Mouse (Mus musculus): ENCODE results near the gene Olfr1022. TPM values are rescaled to one million over a fixed set of nuclear protein-coding genes. Genes with fewer than 3 reads are reported as not detected.

Olfr1022 gene
- total RNA-seq (2014; rRNA removed): not detected in 2 replicates
- polyA plus RNA-seq (2015; fragmentation: Nextera tagmentation; extraction: Ambion mirVana): not detected in 2 replicates

DNA sequence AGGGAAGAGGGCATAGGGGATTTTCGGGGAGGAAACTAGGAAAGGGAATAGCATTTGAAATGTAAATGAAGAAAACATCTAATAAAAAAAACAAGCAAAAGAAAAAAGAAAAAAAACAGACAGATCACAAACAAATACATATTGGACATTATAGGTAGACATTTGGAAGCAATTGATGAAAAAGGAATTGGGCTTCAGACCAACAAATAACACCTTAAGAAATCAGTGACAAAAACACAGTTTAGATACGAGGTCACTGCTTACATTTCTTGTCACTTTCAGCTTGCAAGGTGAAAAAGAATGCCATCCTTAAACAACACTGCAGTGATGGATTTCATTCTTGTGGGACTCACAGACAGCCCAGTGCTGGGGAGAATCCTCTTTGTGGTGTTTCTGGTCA lies at the start of gene Olfr1022:
TSS of gene Olfr1022 (plus strand) at position 301 of the 400 bp plus-strand sequence.
- DNase-seq: no peak
- no peak within 1 kb of the TSS for H3K4me2 ChIP-seq (ENCODE audit: low read depth)
- H3K27ac ChIP-seq (ENCODE audit: low read depth, low read length): no peak within 1 kb of the TSS
- H3K4me3 ChIP-seq (ENCODE audit: low read depth, low read length): no peak within 1 kb of the TSS
- TF ChIP-seq CTCF (IDR thresholded peaks at IDR 0.05; ENCODE audit: low read depth): no peak
- H3K9ac ChIP-seq: no peak within 1 kb of the TSS
- no peaks in the 10 kb centered on the region for H3K36me3 ChIP-seq (ENCODE audit: insufficient read depth)
- H3K9me3 ChIP-seq (ENCODE audit: low read length): no peaks in the 10 kb centered on the region
- no peak for ATAC-seq
- no peaks in the 10 kb centered on the region for H3K4me1 ChIP-seq (ENCODE audit: insufficient read depth)
- WGBS: 61% methylated on average over 2 of the region's 2 CpGs
- H3K27me3 ChIP-seq (ENCODE audit: insufficient read depth, low read length): no peaks in the 10 kb centered on the region

DNA sequence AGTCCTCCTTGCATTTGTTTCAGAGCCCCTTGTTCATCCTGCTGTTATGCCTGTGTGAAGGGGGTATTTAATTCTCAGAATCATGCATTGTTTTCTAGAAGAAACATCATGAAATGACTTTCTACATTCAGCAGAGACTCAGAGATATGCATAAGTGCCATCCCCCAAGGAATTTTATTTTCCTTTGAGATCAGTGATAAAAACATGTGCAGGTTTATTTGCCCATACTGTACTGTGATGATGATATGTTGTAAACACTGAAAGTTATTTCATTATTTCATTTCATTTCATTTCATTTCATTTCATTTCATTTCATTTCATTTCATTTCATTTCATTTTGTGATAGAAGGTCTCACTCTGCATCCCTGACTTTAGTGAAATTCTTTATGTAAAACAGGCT lies 23.0 kb upstream of the Olfr1022 start, which contains the start of gene Olfr1019:
TSS of gene Olfr1019 (minus strand) at position 101 of the 400 bp plus-strand sequence.
- Histone ChIP-seq H3K36me3 (ENCODE audit: insufficient read depth) (no peaks in the 10 kb centered on the region), H3K27me3 (ENCODE audit: insufficient read depth, low read length) (no peaks in the 10 kb centered on the region), H3K9ac (no peak within 1 kb of the TSS), H3K27ac (ENCODE audit: low read depth, low read length) (no peak within 1 kb of the TSS), H3K4me3 (ENCODE audit: low read depth, low read length) (no peak within 1 kb of the TSS), H3K4me1 (ENCODE audit: insufficient read depth) (no peaks in the 10 kb centered on the region), H3K4me2 (ENCODE audit: low read depth) (no peak within 1 kb of the TSS), H3K9me3 (ENCODE audit: low read length) (no peaks in the 10 kb centered on the region)
- TF ChIP-seq CTCF (IDR thresholded peaks at IDR 0.05; ENCODE audit: low read depth): no peak
- DNase-seq (no peak), ATAC-seq (no peak)

DNA sequence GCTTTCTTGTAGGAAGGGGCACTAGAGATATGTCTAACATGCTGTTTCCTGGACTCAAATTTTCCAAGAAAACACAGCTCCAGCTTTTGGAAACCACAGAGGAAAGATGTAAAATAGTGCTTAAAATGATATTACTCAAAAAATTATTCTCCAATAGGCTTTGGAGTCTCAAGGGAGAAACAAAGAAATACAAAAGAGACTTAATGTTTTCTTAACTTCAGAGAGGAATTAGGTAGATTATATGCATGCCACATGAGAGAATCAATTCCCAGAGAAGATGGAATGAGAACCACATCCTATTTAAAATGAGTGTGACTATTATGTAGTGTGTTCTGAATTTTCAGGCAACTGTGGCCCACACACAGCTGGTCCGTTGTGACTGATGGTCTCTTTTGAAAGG lies 21.7 kb upstream of the Olfr1022 start, which contains the start of gene Olfr1020:
TSS of gene Olfr1020 (plus strand) at position 301 of the 400 bp plus-strand sequence.
- H3K27ac ChIP-seq (ENCODE audit: low read depth, low read length): no peak within 1 kb of the TSS
- WGBS: 86% methylated on average over 1 of the region's 1 CpGs
- H3K9ac ChIP-seq: no peak within 1 kb of the TSS
- H3K4me3 ChIP-seq (ENCODE audit: low read depth, low read length): no peak within 1 kb of the TSS
- ATAC-seq: no peak
- H3K27me3 ChIP-seq (ENCODE audit: insufficient read depth, low read length): no peaks in the 10 kb centered on the region
- TF ChIP-seq CTCF (IDR thresholded peaks at IDR 0.05; ENCODE audit: low read depth): no peak
- H3K36me3 ChIP-seq (ENCODE audit: insufficient read depth): no peaks in the 10 kb centered on the region
- no peak within 1 kb of the TSS for H3K4me2 ChIP-seq (ENCODE audit: low read depth)
- H3K4me1 ChIP-seq (ENCODE audit: insufficient read depth): no peaks in the 10 kb centered on the region
- DNase-seq: no peak
- no peaks in the 10 kb centered on the region for H3K9me3 ChIP-seq (ENCODE audit: low read length)

DNA sequence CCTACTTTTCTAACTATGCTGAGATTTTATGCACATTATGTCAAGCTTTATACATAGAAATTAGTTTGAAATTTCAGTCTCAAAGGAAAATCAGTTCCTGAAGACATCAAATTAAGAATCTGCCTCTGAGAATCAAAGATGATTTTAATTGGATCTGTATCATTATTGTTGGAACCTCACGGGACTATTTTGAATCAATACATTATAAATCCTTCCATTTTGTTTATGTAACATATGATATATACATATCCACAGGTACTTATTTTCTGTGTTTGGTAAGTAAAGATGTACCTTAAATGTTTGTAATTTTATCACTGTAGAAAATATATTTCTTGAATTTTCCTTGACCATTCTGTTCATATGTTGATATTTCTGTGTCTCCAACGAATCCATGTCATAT lies 16.9 kb downstream of the Olfr1022 start, which contains the start of gene Olfr1023:
TSS of gene Olfr1023 (plus strand) at position 301 of the 400 bp plus-strand sequence.
- no peak within 1 kb of the TSS for H3K4me2 ChIP-seq (ENCODE audit: low read depth)
- H3K9ac ChIP-seq: no peak within 1 kb of the TSS
- H3K4me1 ChIP-seq (ENCODE audit: insufficient read depth): no peaks in the 10 kb centered on the region
- TF ChIP-seq CTCF (IDR thresholded peaks at IDR 0.05; ENCODE audit: low read depth): no peak
- H3K27ac ChIP-seq (ENCODE audit: low read depth, low read length): no peak within 1 kb of the TSS
- no peak within 1 kb of the TSS for H3K4me3 ChIP-seq (ENCODE audit: low read depth, low read length)
- DNase-seq (no peak), ATAC-seq (no peak)
- H3K27me3 ChIP-seq (ENCODE audit: insufficient read depth, low read length): no peaks in the 10 kb centered on the region
- no peaks in the 10 kb centered on the region for H3K9me3 ChIP-seq (ENCODE audit: low read length)
- whole genome bisulfite sequencing: 68% methylated on average over 2 of the region's 2 CpGs
- H3K36me3 ChIP-seq (ENCODE audit: insufficient read depth): no peaks in the 10 kb centered on the region

DNA sequence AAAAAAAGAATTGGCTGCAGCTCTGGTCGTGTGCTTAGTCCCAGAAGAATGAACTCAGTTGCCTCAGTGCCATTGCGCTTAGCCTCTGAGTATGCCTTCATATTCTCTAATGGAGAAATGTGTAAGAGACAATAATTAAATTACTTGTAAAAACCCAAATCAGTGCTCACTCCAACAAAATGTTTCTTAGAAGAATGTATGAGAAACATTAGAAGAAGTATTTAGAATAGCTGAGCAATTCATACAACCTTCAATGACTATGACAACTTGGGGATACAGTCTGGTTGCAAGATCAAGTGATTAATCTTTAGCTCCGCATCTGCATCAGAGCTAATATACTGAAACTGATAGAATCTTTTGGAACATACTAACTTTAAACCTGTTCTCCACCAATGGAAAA lies 36.6 kb downstream of the Olfr1022 start, which contains the start of gene Olfr1024:
TSS of gene Olfr1024 (minus strand) at position 101 of the 400 bp plus-strand sequence.
- no peaks in the 10 kb centered on the region for H3K36me3 ChIP-seq (ENCODE audit: insufficient read depth)
- H3K27ac ChIP-seq (ENCODE audit: low read depth, low read length): no peak within 1 kb of the TSS
- no peaks in the 10 kb centered on the region for H3K27me3 ChIP-seq (ENCODE audit: insufficient read depth, low read length)
- no peak within 1 kb of the TSS for H3K9ac ChIP-seq
- no peak within 1 kb of the TSS for H3K4me2 ChIP-seq (ENCODE audit: low read depth)
- no peaks in the 10 kb centered on the region for H3K4me1 ChIP-seq (ENCODE audit: insufficient read depth)
- no peaks in the 10 kb centered on the region for H3K9me3 ChIP-seq (ENCODE audit: low read length)
- H3K4me3 ChIP-seq (ENCODE audit: low read depth, low read length): no peak within 1 kb of the TSS
- ATAC-seq: no peak
- 83% methylated on average over 3 of the region's 3 CpGs for whole genome bisulfite sequencing
- no peak for TF ChIP-seq CTCF (IDR thresholded peaks at IDR 0.05; ENCODE audit: low read depth)
- DNase-seq: no peak

DNA sequence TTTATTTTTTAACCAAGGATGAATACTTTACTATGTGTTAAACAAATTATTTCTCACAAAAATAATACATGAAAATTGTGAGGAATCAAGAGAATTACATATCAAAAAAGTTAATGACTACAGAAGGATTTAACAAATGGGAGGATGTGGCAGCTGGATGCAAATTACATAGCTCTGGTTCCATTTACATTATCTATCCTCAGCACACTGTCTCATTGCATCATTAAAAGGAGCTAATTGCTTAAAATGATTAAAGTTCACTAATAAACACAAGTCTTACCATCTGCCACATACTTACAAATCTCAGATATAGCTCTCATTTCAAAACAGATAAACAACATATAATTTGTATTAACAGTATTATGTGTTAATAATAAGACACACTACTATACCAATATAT lies 44.8 kb downstream of the Olfr1022 start:
- no peak for ATAC-seq
- H3K4me3 ChIP-seq (ENCODE audit: low read depth, low read length): no peak overlapping the region

DNA sequence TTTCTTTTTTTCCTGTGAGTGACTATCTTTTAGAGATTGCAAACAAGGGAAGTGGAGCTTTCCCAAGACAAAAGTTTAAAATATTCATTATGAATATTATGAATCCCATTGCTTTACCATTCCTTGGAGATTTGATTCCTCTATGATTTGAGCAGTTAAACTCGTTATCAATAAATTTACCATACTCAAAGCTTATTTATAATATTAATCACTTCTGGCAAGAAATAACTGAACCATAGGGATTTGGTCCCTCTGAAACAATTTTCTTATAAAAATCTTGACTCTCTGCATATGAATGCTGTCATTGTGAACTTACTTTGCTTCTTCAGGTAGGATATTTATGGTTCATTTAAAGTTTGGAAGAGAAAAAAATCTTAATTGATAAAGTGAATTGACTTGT lies 46.5 kb downstream of the Olfr1022 start, which contains the start of gene Olfr1025-ps1:
TSS of gene Olfr1025-ps1 (plus strand) at position 301 of the 400 bp plus-strand sequence.
- Histone ChIP-seq H3K4me3 (ENCODE audit: low read depth, low read length) (no peak within 1 kb of the TSS), H3K27ac (ENCODE audit: low read depth, low read length) (no peak within 1 kb of the TSS), H3K36me3 (ENCODE audit: insufficient read depth) (no peaks in the 10 kb centered on the region), H3K9me3 (ENCODE audit: low read length) (no peaks in the 10 kb centered on the region), H3K4me1 (ENCODE audit: insufficient read depth) (no peaks in the 10 kb centered on the region), H3K27me3 (ENCODE audit: insufficient read depth, low read length) (no peaks in the 10 kb centered on the region), H3K4me2 (ENCODE audit: low read depth) (no peak within 1 kb of the TSS), H3K9ac (no peak within 1 kb of the TSS)
- DNase-seq: no peak
- TF ChIP-seq CTCF (IDR thresholded peaks at IDR 0.05; ENCODE audit: low read depth): no peak
- 56% methylated on average over 1 of the region's 1 CpGs for WGBS
- no peak for ATAC-seq

More for the DNA sequence above, 44.8 kb downstream of the Olfr1022 start:
- DNase-seq: no peak
- no peak for TF ChIP-seq CTCF (IDR thresholded peaks at IDR 0.05; ENCODE audit: low read depth)
- Histone ChIP-seq H3K4me2 (ENCODE audit: low read depth) (no peak overlapping the region), H3K9ac (no peak overlapping the region), H3K27me3 (ENCODE audit: insufficient read depth, low read length) (no peaks in the 10 kb centered on the region), H3K36me3 (ENCODE audit: insufficient read depth) (no peaks in the 10 kb centered on the region), H3K27ac (ENCODE audit: low read depth, low read length) (no peak overlapping the region), H3K4me1 (ENCODE audit: insufficient read depth) (no peaks in the 10 kb centered on the region), H3K9me3 (ENCODE audit: low read length) (no peaks in the 10 kb centered on the region)

Other genes with a start within 250 kb of the Olfr1022 start
- gene Olfr1002, start 217.9 kb upstream of the Olfr1022 start, total RNA-seq (2014; rRNA removed): not detected in 2 replicates
- not detected in 2 replicates for gene Olfr1002, start 217.9 kb upstream of the Olfr1022 start, polyA plus RNA-seq (2015; fragmentation: Nextera tagmentation; extraction: Ambion mirVana)
- not detected in 2 replicates for gene Olfr154, start 204.1 kb upstream of the Olfr1022 start, total RNA-seq (2014; rRNA removed)
- gene Olfr154, start 204.1 kb upstream of the Olfr1022 start, polyA plus RNA-seq (2015; fragmentation: Nextera tagmentation; extraction: Ambion mirVana): not detected in 2 replicates
- not detected in 2 replicates for gene Olfr1006, start 189.8 kb upstream of the Olfr1022 start, total RNA-seq (2014; rRNA removed)
- not detected in 2 replicates for gene Olfr1006, start 189.8 kb upstream of the Olfr1022 start, polyA plus RNA-seq (2015; fragmentation: Nextera tagmentation; extraction: Ambion mirVana)
- not detected in 2 replicates for gene Olfr1008, start 179.2 kb upstream of the Olfr1022 start, total RNA-seq (2014; rRNA removed)
- not detected in 2 replicates for gene Olfr1008, start 179.2 kb upstream of the Olfr1022 start, polyA plus RNA-seq (2015; fragmentation: Nextera tagmentation; extraction: Ambion mirVana)
- gene Olfr1009, start 153.2 kb upstream of the Olfr1022 start, total RNA-seq (2014; rRNA removed): not detected in 2 replicates
- not detected in 2 replicates for gene Olfr1009, start 153.2 kb upstream of the Olfr1022 start, polyA plus RNA-seq (2015; fragmentation: Nextera tagmentation; extraction: Ambion mirVana)
- not detected in 2 replicates for gene Olfr1012, start 105.8 kb upstream of the Olfr1022 start, total RNA-seq (2014; rRNA removed)
- not detected in 2 replicates for gene Olfr1012, start 105.8 kb upstream of the Olfr1022 start, polyA plus RNA-seq (2015; fragmentation: Nextera tagmentation; extraction: Ambion mirVana)
- gene Olfr1013, start 101.5 kb upstream of the Olfr1022 start, total RNA-seq (2014; rRNA removed): not detected in 2 replicates
- gene Olfr1013, start 101.5 kb upstream of the Olfr1022 start, polyA plus RNA-seq (2015; fragmentation: Nextera tagmentation; extraction: Ambion mirVana): not detected in 2 replicates
- not detected in 2 replicates for gene Olfr1014, start 95.9 kb upstream of the Olfr1022 start, total RNA-seq (2014; rRNA removed)
- gene Olfr1014, start 95.9 kb upstream of the Olfr1022 start, polyA plus RNA-seq (2015; fragmentation: Nextera tagmentation; extraction: Ambion mirVana): not detected in 2 replicates
- 0.08 TPM in 1 of 2 replicates, not detected in the other for gene Olfr1015, start 86.6 kb upstream of the Olfr1022 start, total RNA-seq (2014; rRNA removed)
- not detected in 2 replicates for gene Olfr1015, start 86.6 kb upstream of the Olfr1022 start, polyA plus RNA-seq (2015; fragmentation: Nextera tagmentation; extraction: Ambion mirVana)
- not detected in 2 replicates for gene Olfr1016, start 66.0 kb upstream of the Olfr1022 start, total RNA-seq (2014; rRNA removed)
- not detected in 2 replicates for gene Olfr1016, start 66.0 kb upstream of the Olfr1022 start, polyA plus RNA-seq (2015; fragmentation: Nextera tagmentation; extraction: Ambion mirVana)
- gene Olfr1018, start 50.1 kb upstream of the Olfr1022 start, total RNA-seq (2014; rRNA removed): not detected in 2 replicates
- gene Olfr1018, start 50.1 kb upstream of the Olfr1022 start, polyA plus RNA-seq (2015; fragmentation: Nextera tagmentation; extraction: Ambion mirVana): not detected in 2 replicates
- gene Olfr1019, start 23.1 kb upstream of the Olfr1022 start, total RNA-seq (2014; rRNA removed): 0.08 TPM in 1 of 2 replicates, not detected in the other
- gene Olfr1019, start 23.1 kb upstream of the Olfr1022 start, polyA plus RNA-seq (2015; fragmentation: Nextera tagmentation; extraction: Ambion mirVana): not detected in 2 replicates
- gene Olfr1020, start 21.6 kb upstream of the Olfr1022 start, total RNA-seq (2014; rRNA removed): not detected in 2 replicates
- gene Olfr1020, start 21.6 kb upstream of the Olfr1022 start, polyA plus RNA-seq (2015; fragmentation: Nextera tagmentation; extraction: Ambion mirVana): not detected in 2 replicates
- not detected in 2 replicates for gene Olfr1023, start 17.0 kb downstream of the Olfr1022 start, total RNA-seq (2014; rRNA removed)
- not detected in 2 replicates for gene Olfr1023, start 17.0 kb downstream of the Olfr1022 start, polyA plus RNA-seq (2015; fragmentation: Nextera tagmentation; extraction: Ambion mirVana)
- gene Olfr1024, start 36.5 kb downstream of the Olfr1022 start, total RNA-seq (2014; rRNA removed): not detected in 2 replicates
- not detected in 2 replicates for gene Olfr1024, start 36.5 kb downstream of the Olfr1022 start, polyA plus RNA-seq (2015; fragmentation: Nextera tagmentation; extraction: Ambion mirVana)
- not detected in 2 replicates for gene Olfr1025-ps1, start 46.6 kb downstream of the Olfr1022 start, total RNA-seq (2014; rRNA removed)
- gene Olfr1025-ps1, start 46.6 kb downstream of the Olfr1022 start, polyA plus RNA-seq (2015; fragmentation: Nextera tagmentation; extraction: Ambion mirVana): not detected in 2 replicates
- gene Olfr1026, start 53.0 kb downstream of the Olfr1022 start, total RNA-seq (2014; rRNA removed): not detected in 2 replicates
- gene Olfr1026, start 53.0 kb downstream of the Olfr1022 start, polyA plus RNA-seq (2015; fragmentation: Nextera tagmentation; extraction: Ambion mirVana): not detected in 2 replicates
- not detected in 2 replicates for gene Olfr1028, start 81.8 kb downstream of the Olfr1022 start, total RNA-seq (2014; rRNA removed)
- not detected in 2 replicates for gene Olfr1028, start 81.8 kb downstream of the Olfr1022 start, polyA plus RNA-seq (2015; fragmentation: Nextera tagmentation; extraction: Ambion mirVana)
- gene Olfr1029, start 105.3 kb downstream of the Olfr1022 start, total RNA-seq (2014; rRNA removed): not detected in 2 replicates
- not detected in 2 replicates for gene Olfr1029, start 105.3 kb downstream of the Olfr1022 start, polyA plus RNA-seq (2015; fragmentation: Nextera tagmentation; extraction: Ambion mirVana)
- gene Olfr1030, start 110.7 kb downstream of the Olfr1022 start, total RNA-seq (2014; rRNA removed): not detected in 2 replicates
- not detected in 2 replicates for gene Olfr1030, start 110.7 kb downstream of the Olfr1022 start, polyA plus RNA-seq (2015; fragmentation: Nextera tagmentation; extraction: Ambion mirVana)
- gene Olfr1031, start 121.7 kb downstream of the Olfr1022 start, total RNA-seq (2014; rRNA removed): not detected in 2 replicates
- gene Olfr1031, start 121.7 kb downstream of the Olfr1022 start, polyA plus RNA-seq (2015; fragmentation: Nextera tagmentation; extraction: Ambion mirVana): not detected in 2 replicates
- not detected in 2 replicates for gene Olfr1032, start 136.9 kb downstream of the Olfr1022 start, total RNA-seq (2014; rRNA removed)
- gene Olfr1032, start 136.9 kb downstream of the Olfr1022 start, polyA plus RNA-seq (2015; fragmentation: Nextera tagmentation; extraction: Ambion mirVana): not detected in 2 replicates
- 0.05 and 0.08 TPM in 2 replicates for gene Olfr1033, start 152.0 kb downstream of the Olfr1022 start, total RNA-seq (2014; rRNA removed)
- 1.1 and 1.2 TPM in 2 replicates for gene Olfr1033, start 152.0 kb downstream of the Olfr1022 start, polyA plus RNA-seq (2015; fragmentation: Nextera tagmentation; extraction: Ambion mirVana)
- not detected in 2 replicates for gene Olfr1034, start 177.3 kb downstream of the Olfr1022 start, total RNA-seq (2014; rRNA removed)
- not detected in 2 replicates for gene Olfr1034, start 177.3 kb downstream of the Olfr1022 start, polyA plus RNA-seq (2015; fragmentation: Nextera tagmentation; extraction: Ambion mirVana)
- not detected in 2 replicates for gene Olfr1036, start 205.4 kb downstream of the Olfr1022 start, total RNA-seq (2014; rRNA removed)
- gene Olfr1036, start 205.4 kb downstream of the Olfr1022 start, polyA plus RNA-seq (2015; fragmentation: Nextera tagmentation; extraction: Ambion mirVana): not detected in 2 replicates
- not detected in 2 replicates for gene Olfr1037, start 218.8 kb downstream of the Olfr1022 start, total RNA-seq (2014; rRNA removed)
- not detected in 2 replicates for gene Olfr1037, start 218.8 kb downstream of the Olfr1022 start, polyA plus RNA-seq (2015; fragmentation: Nextera tagmentation; extraction: Ambion mirVana)

Measured in forebrain, postnatal 0 days (tissue).